Comparison of ENCODE assay signal across 9 mouse cellular contexts in genomic region chr8:106137906-106138477, GRCm38 (mm10). TPM values are rescaled to one million over a fixed set of nuclear protein-coding genes. Genes with fewer than 3 reads are reported as not detected.
A peak's percentile ranks its signal among the peaks of the same experiment; 100 is the strongest.
DNase-seq lines count a peak whose midpoint lies in the region; ATAC-seq lines count a peak whose summit lies in the region.
"Had no signal": no experiment of that assay in that cellular context is flagged by ENCODE, and none has a peak within 500 bp of the region (broad histone marks: within the 10 kb centered on the region; RNA-seq: fewer than 3 reads in every experiment).

No protein-coding gene starts in this region.

- no peaks in the 10 kb centered on the region; the same call in 1 of the 2 replicates for H3K36me3 ChIP-seq in intestine, embryonic 16.5 days (ENCODE audit: control insufficient read depth, insufficient read depth, low read length)
- H3K36me3 ChIP-seq in neural tube, embryonic 13.5 days: peaks cover under 1% of the 10 kb centered on the region

- peaks cover 13% of the 10 kb centered on the region for H3K27me3 ChIP-seq in intestine, embryonic 16.5 days (replicated peaks; ENCODE audit: control insufficient read depth, insufficient read depth, low read length)
- peaks cover 77% of the 10 kb centered on the region for H3K27me3 ChIP-seq in neural tube, embryonic 13.5 days

- H3K4me2 ChIP-seq in intestine, embryonic 16.5 days (ENCODE audit: low read depth, low read length): peak overlapping the region; percentile 93
- peak overlapping the region; percentile 75 for H3K4me2 ChIP-seq in neural tube, embryonic 13.5 days

- DNase-seq in ovary, adult 18-20 months (ENCODE audit: low spot score): peak; percentile 80
- no peak for DNase-seq in ovary, postnatal 14 days (ENCODE audit: low spot score)
- peak; percentile 84 for DNase-seq in adrenal gland, postnatal 10 days
- peak; percentile 94 to 96 for DNase-seq in lung, adult 18-20 months
- DNase-seq in T-cell, adult 2 months (ENCODE audit: low spot score): no peak

- ATAC-seq in granulocyte monocyte progenitor cell, adult 5-6 weeks (replicated peaks; ENCODE audit: poor library complexity, severe bottlenecking): peak; percentile 52
- peak; percentile 7; the same call in 1 of the 2 replicates for ATAC-seq in intestine, embryonic 16.5 days
- no peak for ATAC-seq in neural tube, embryonic 13.5 days (ENCODE audit: low read depth)

- peaks cover 20% of the 10 kb centered on the region for H3K4me1 ChIP-seq in intestine, embryonic 16.5 days (ENCODE audit: control insufficient read depth, insufficient read depth, low read length)
- peaks cover 30% of the 10 kb centered on the region for H3K4me1 ChIP-seq in neural tube, embryonic 13.5 days (replicated peaks)

- H3K4me3 ChIP-seq in intestine, embryonic 16.5 days (ENCODE audit: low read length): peak overlapping the region; percentile 65
- H3K4me3 ChIP-seq in neural tube, embryonic 13.5 days: peak overlapping the region; percentile 45

- H3K27ac ChIP-seq in intestine, embryonic 16.5 days (ENCODE audit: low read length): peak overlapping the region; percentile 82
- no peak overlapping the region for H3K27ac ChIP-seq in neural tube, embryonic 13.5 days (replicated peaks)

- under 1% methylated on average over 24 of the region's 24 CpGs for WGBS in intestine, embryonic 16.5 days
- under 1% methylated on average over 24 of the region's 24 CpGs for WGBS in neural tube, embryonic 13.5 days

- H3K9me3 ChIP-seq in intestine, embryonic 16.5 days (ENCODE audit: control insufficient read depth, low read length): no peaks in the 10 kb centered on the region
- H3K9me3 ChIP-seq in neural tube, embryonic 13.5 days: no peaks in the 10 kb centered on the region

- H3K9ac ChIP-seq in intestine, embryonic 16.5 days (ENCODE audit: low read depth, low read length): peak overlapping the region; percentile 82
- H3K9ac ChIP-seq in neural tube, embryonic 13.5 days: peak overlapping the region; percentile 62

RNA-seq across cellular contexts. Expression of gene Esrp2, which starts 1.2 kb away (rescaled TPM):
- 10 to 100 TPM; 14.8 to 15.4 TPM for total RNA-seq in adrenal gland, postnatal 10 days (2021)
- not detected in 2 replicates for total RNA-seq in granulocyte monocyte progenitor cell, adult 5-6 weeks (2014; fragmentation: Nextera tagmentation)
- not detected in 2 replicates for total RNA-seq in granulocyte monocyte progenitor cell, adult 5-6 weeks (2017)
- polyA plus RNA-seq in intestine, embryonic 16.5 days (2015; fragmentation: Nextera tagmentation; extraction: Ambion mirVana): 35.7 and 38.9 TPM in 2 replicates
- 0.34 and 1.3 TPM in 2 replicates for polyA plus RNA-seq in neural tube, embryonic 13.5 days (2015; fragmentation: Nextera tagmentation; extraction: Ambion mirVana)
- total RNA-seq: gastrocnemius, adult 8-10 months had no signal

RNA-seq across cellular contexts. Expression of gene Pla2g15, which starts 12.2 kb away (rescaled TPM):
- total RNA-seq in adrenal gland, postnatal 10 days (2021): 10 to 100 TPM; 17.6 to 21.4 TPM
- 22.9 and 35.4 TPM in 2 replicates for total RNA-seq in granulocyte monocyte progenitor cell, adult 5-6 weeks (2014; fragmentation: Nextera tagmentation)
- total RNA-seq in granulocyte monocyte progenitor cell, adult 5-6 weeks (2017): 12.9 and 17.9 TPM in 2 replicates
- 10.1 and 10.7 TPM in 2 replicates for polyA plus RNA-seq in intestine, embryonic 16.5 days (2015; fragmentation: Nextera tagmentation; extraction: Ambion mirVana)
- 18.1 and 18.8 TPM in 2 replicates for polyA plus RNA-seq in neural tube, embryonic 13.5 days (2015; fragmentation: Nextera tagmentation; extraction: Ambion mirVana)

RNA-seq across cellular contexts. Expression of gene Slc7a6, which starts 30.7 kb away (rescaled TPM):
- 10 to 100 TPM; 28.2 to 28.7 TPM for total RNA-seq in adrenal gland, postnatal 10 days (2021)
- total RNA-seq in granulocyte monocyte progenitor cell, adult 5-6 weeks (2014; fragmentation: Nextera tagmentation): 29.6 and 30.3 TPM in 2 replicates
- 21.9 and 31.5 TPM in 2 replicates for total RNA-seq in granulocyte monocyte progenitor cell, adult 5-6 weeks (2017)
- polyA plus RNA-seq in intestine, embryonic 16.5 days (2015; fragmentation: Nextera tagmentation; extraction: Ambion mirVana): 24.5 and 24.6 TPM in 2 replicates
- polyA plus RNA-seq in neural tube, embryonic 13.5 days (2015; fragmentation: Nextera tagmentation; extraction: Ambion mirVana): 67.3 and 72.5 TPM in 2 replicates

Comparison
In these comparisons a context has a peak if more than half of its experiments do, and no peak if none do; other contexts are left out.
1. DNase-seq: peak in ovary, adult 18-20 months (single experiment), adrenal gland, postnatal 10 days (single experiment) and lung, adult 18-20 months (2 of 2); none in ovary, postnatal 14 days (single experiment) and T-cell, adult 2 months (single experiment).
2. RNA of gene Esrp2, which starts 1.2 kb away (total RNA-seq): 14.8 to 15.4 TPM in adrenal gland, postnatal 10 days; not detected in granulocyte monocyte progenitor cell, adult 5-6 weeks; every median in the first group is over 10 times any median in the second.